Mouse (Mus musculus): ENCODE results near the gene Pgbd5. TPM values are rescaled to one million over a fixed set of nuclear protein-coding genes. Genes with fewer than 3 reads are reported as not detected.

The Pgbd5 gene
- polyA plus RNA-seq, 1 experiment from 2014 or later, result 6.1 TPM

- H3K4me1 ChIP-seq (ENCODE audit: control insufficient read depth, insufficient read depth, low read length), result peaks cover 3% of the 10 kb centered on the region; the same call in 1 of the 2 replicates
- no peak overlapping the region for H3K4me2 ChIP-seq (ENCODE audit: low read depth)
- H3K27me3 ChIP-seq (ENCODE audit: control insufficient read depth, insufficient read depth, low read length), result no peaks in the 10 kb centered on the region
- H3K9ac ChIP-seq (ENCODE audit: low read length), result no peak overlapping the region
- no peaks in the 10 kb centered on the region for H3K9me3 ChIP-seq (ENCODE audit: control insufficient read depth, low read length)
- WGBS, result 89% methylated on average over 3 of the region's 3 CpGs
- DNase-seq (ENCODE audit: low spot score) (no peak), ATAC-seq (ENCODE audit: insufficient read depth, low FRiP score, low TSS enrichment) (no peak)
- no peak overlapping the region for H3K4me3 ChIP-seq (ENCODE audit: low read depth, low read length)
- peaks cover 11% of the 10 kb centered on the region for H3K36me3 ChIP-seq (ENCODE audit: control insufficient read depth, insufficient read depth, low read length)
- H3K27ac ChIP-seq (ENCODE audit: low read depth, low read length), result no peak overlapping the region
Measured at GRCm38 (mm10) chr8:124339742-124340141, 99.7 kb downstream of the Pgbd5 start.

- ATAC-seq (ENCODE audit: insufficient read depth, low FRiP score, low TSS enrichment) (no peak), DNase-seq (ENCODE audit: low spot score) (no peak)
- 93% methylated on average over 13 of the region's 13 CpGs for WGBS
- Histone ChIP-seq H3K27ac (ENCODE audit: low read depth, low read length) (no peak overlapping the region), H3K27me3 (ENCODE audit: control insufficient read depth, insufficient read depth, low read length) (no peaks in the 10 kb centered on the region), H3K4me2 (ENCODE audit: low read depth) (no peak overlapping the region), H3K4me1 (ENCODE audit: control insufficient read depth, insufficient read depth, low read length) (peaks cover 3% of the 10 kb centered on the region; the same call in 1 of the 2 replicates), H3K36me3 (ENCODE audit: control insufficient read depth, insufficient read depth, low read length) (peaks cover 7% of the 10 kb centered on the region), H3K4me3 (ENCODE audit: low read depth, low read length) (no peak overlapping the region), H3K9ac (ENCODE audit: low read length) (no peak overlapping the region), H3K9me3 (ENCODE audit: control insufficient read depth, low read length) (no peaks in the 10 kb centered on the region)
Measured at GRCm38 (mm10) chr8:124336302-124336701, 103.2 kb downstream of the Pgbd5 start.

GRCm38 (mm10) chr8:124331706-124332105, 107.8 kb downstream of the Pgbd5 start:
- DNase-seq (ENCODE audit: low spot score) (no peak), ATAC-seq (ENCODE audit: insufficient read depth, low FRiP score, low TSS enrichment) (no peak)
- no peaks in the 10 kb centered on the region for H3K9me3 ChIP-seq (ENCODE audit: control insufficient read depth, low read length)
- H3K9ac ChIP-seq (ENCODE audit: low read length), result no peak overlapping the region
- no peak overlapping the region for H3K27ac ChIP-seq (ENCODE audit: low read depth, low read length)
- no peaks in the 10 kb centered on the region; the same call in 1 of the 2 replicates for H3K36me3 ChIP-seq (ENCODE audit: control insufficient read depth, insufficient read depth, low read length)
- no peaks in the 10 kb centered on the region for H3K4me1 ChIP-seq (ENCODE audit: control insufficient read depth, insufficient read depth, low read length)
- no peak overlapping the region for H3K4me3 ChIP-seq (ENCODE audit: low read depth, low read length)
- no peaks in the 10 kb centered on the region for H3K27me3 ChIP-seq (ENCODE audit: control insufficient read depth, insufficient read depth, low read length)
- H3K4me2 ChIP-seq (ENCODE audit: low read depth), result no peak overlapping the region
- 85% methylated on average over 11 of the region's 11 CpGs for WGBS

- ATAC-seq (ENCODE audit: insufficient read depth, low FRiP score, low TSS enrichment), result no peak
- no peak overlapping the region for H3K4me3 ChIP-seq (ENCODE audit: low read depth, low read length)
- 91% methylated on average over 3 of the region's 3 CpGs for WGBS
Measured at GRCm38 (mm10) chr8:124331094-124331493, 108.4 kb downstream of the Pgbd5 start.

GRCm38 (mm10) chr8:124330433-124330832, 109.0 kb downstream of the Pgbd5 start:
- H3K4me3 ChIP-seq (ENCODE audit: low read depth, low read length), result no peak overlapping the region
- DNase-seq (ENCODE audit: low spot score), result no peak
- no peaks in the 10 kb centered on the region for H3K27me3 ChIP-seq (ENCODE audit: control insufficient read depth, insufficient read depth, low read length)
- H3K9me3 ChIP-seq (ENCODE audit: control insufficient read depth, low read length), result no peaks in the 10 kb centered on the region
- WGBS, result 66% methylated on average over 2 of the region's 3 CpGs
- ATAC-seq (ENCODE audit: insufficient read depth, low FRiP score, low TSS enrichment), result no peak
- H3K4me2 ChIP-seq (ENCODE audit: low read depth), result no peak overlapping the region
- no peak overlapping the region for H3K27ac ChIP-seq (ENCODE audit: low read depth, low read length)
- no peaks in the 10 kb centered on the region for H3K4me1 ChIP-seq (ENCODE audit: control insufficient read depth, insufficient read depth, low read length)
- no peaks in the 10 kb centered on the region; the same call in 1 of the 2 replicates for H3K36me3 ChIP-seq (ENCODE audit: control insufficient read depth, insufficient read depth, low read length)
- no peak overlapping the region; the same call in 1 of the 2 replicates for H3K9ac ChIP-seq (ENCODE audit: low read length)

More at GRCm38 (mm10) chr8:124331094-124331493, 108.4 kb downstream of the Pgbd5 start:
- Histone ChIP-seq H3K27me3 (ENCODE audit: control insufficient read depth, insufficient read depth, low read length) (no peaks in the 10 kb centered on the region), H3K9ac (ENCODE audit: low read length) (no peak overlapping the region), H3K9me3 (ENCODE audit: control insufficient read depth, low read length) (no peaks in the 10 kb centered on the region), H3K4me1 (ENCODE audit: control insufficient read depth, insufficient read depth, low read length) (no peaks in the 10 kb centered on the region), H3K36me3 (ENCODE audit: control insufficient read depth, insufficient read depth, low read length) (no peaks in the 10 kb centered on the region; the same call in 1 of the 2 replicates), H3K27ac (ENCODE audit: low read depth, low read length) (no peak overlapping the region), H3K4me2 (ENCODE audit: low read depth) (no peak overlapping the region)
- no peak for DNase-seq (ENCODE audit: low spot score)

GRCm38 (mm10) chr8:124329690-124330089, 109.8 kb downstream of the Pgbd5 start:
- ATAC-seq (ENCODE audit: insufficient read depth, low FRiP score, low TSS enrichment), result no peak
- H3K9me3 ChIP-seq (ENCODE audit: control insufficient read depth, low read length), result no peaks in the 10 kb centered on the region
- no peak overlapping the region for H3K27ac ChIP-seq (ENCODE audit: low read depth, low read length)
- no peaks in the 10 kb centered on the region for H3K27me3 ChIP-seq (ENCODE audit: control insufficient read depth, insufficient read depth, low read length)
- no peaks in the 10 kb centered on the region for H3K4me1 ChIP-seq (ENCODE audit: control insufficient read depth, insufficient read depth, low read length)
- H3K4me2 ChIP-seq (ENCODE audit: low read depth), result no peak overlapping the region
- WGBS, result 71% methylated on average over 10 of the region's 10 CpGs
- H3K9ac ChIP-seq (ENCODE audit: low read length), result no peak overlapping the region
- peaks cover 3% of the 10 kb centered on the region; the same call in 1 of the 2 replicates for H3K36me3 ChIP-seq (ENCODE audit: control insufficient read depth, insufficient read depth, low read length)
- H3K4me3 ChIP-seq (ENCODE audit: low read depth, low read length), result no peak overlapping the region
- no peak for DNase-seq (ENCODE audit: low spot score)

- ATAC-seq (ENCODE audit: insufficient read depth, low FRiP score, low TSS enrichment), result no peak
- Histone ChIP-seq H3K4me1 (ENCODE audit: control insufficient read depth, insufficient read depth, low read length) (no peaks in the 10 kb centered on the region), H3K36me3 (ENCODE audit: control insufficient read depth, insufficient read depth, low read length) (peaks cover 5% of the 10 kb centered on the region; the same call in 1 of the 2 replicates), H3K27me3 (ENCODE audit: control insufficient read depth, insufficient read depth, low read length) (no peaks in the 10 kb centered on the region), H3K27ac (ENCODE audit: low read depth, low read length) (no peak overlapping the region), H3K9ac (ENCODE audit: low read length) (no peak overlapping the region), H3K4me3 (ENCODE audit: low read depth, low read length) (no peak overlapping the region), H3K4me2 (ENCODE audit: low read depth) (no peak overlapping the region), H3K9me3 (ENCODE audit: control insufficient read depth, low read length) (no peaks in the 10 kb centered on the region)
- WGBS, result 87% methylated on average over 7 of the region's 7 CpGs
- no peak for DNase-seq (ENCODE audit: low spot score)
Measured at GRCm38 (mm10) chr8:124328259-124328658, 111.2 kb downstream of the Pgbd5 start.

DNA sequence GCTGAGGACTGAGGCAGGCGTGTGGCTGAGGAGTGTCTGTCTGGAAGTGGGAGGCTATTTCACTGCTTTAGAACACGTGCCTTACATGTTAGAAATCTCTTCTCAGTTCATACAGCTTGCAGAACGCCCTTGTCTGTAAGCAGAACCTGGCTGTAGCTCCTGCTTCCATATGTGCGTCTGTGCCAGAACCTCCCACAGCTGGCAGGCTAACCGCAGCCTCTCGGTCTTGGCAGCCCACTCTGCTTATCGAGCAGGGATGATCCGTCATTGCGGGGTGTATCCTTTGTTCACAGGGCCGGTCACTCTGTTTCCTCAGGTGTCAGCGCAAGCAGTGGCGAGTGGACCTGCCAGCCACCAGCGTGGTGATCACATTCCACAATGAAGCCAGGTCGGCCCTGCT, 116.1 kb downstream of the Pgbd5 start:
- ATAC-seq (ENCODE audit: insufficient read depth, low FRiP score, low TSS enrichment) (no peak), DNase-seq (ENCODE audit: low spot score) (no peak)
- H3K36me3 ChIP-seq (ENCODE audit: control insufficient read depth, insufficient read depth, low read length), result peaks cover 5% of the 10 kb centered on the region; the same call in 1 of the 2 replicates
- H3K9ac ChIP-seq (ENCODE audit: low read length), result no peak overlapping the region
- WGBS, result 94% methylated on average over 14 of the region's 14 CpGs
- H3K4me2 ChIP-seq (ENCODE audit: low read depth), result no peak overlapping the region
- no peaks in the 10 kb centered on the region for H3K27me3 ChIP-seq (ENCODE audit: control insufficient read depth, insufficient read depth, low read length)
- H3K9me3 ChIP-seq (ENCODE audit: control insufficient read depth, low read length), result no peaks in the 10 kb centered on the region
- H3K4me1 ChIP-seq (ENCODE audit: control insufficient read depth, insufficient read depth, low read length), result no peaks in the 10 kb centered on the region
- no peak overlapping the region for H3K4me3 ChIP-seq (ENCODE audit: low read depth, low read length)
- H3K27ac ChIP-seq (ENCODE audit: low read depth, low read length), result no peak overlapping the region

DNA sequence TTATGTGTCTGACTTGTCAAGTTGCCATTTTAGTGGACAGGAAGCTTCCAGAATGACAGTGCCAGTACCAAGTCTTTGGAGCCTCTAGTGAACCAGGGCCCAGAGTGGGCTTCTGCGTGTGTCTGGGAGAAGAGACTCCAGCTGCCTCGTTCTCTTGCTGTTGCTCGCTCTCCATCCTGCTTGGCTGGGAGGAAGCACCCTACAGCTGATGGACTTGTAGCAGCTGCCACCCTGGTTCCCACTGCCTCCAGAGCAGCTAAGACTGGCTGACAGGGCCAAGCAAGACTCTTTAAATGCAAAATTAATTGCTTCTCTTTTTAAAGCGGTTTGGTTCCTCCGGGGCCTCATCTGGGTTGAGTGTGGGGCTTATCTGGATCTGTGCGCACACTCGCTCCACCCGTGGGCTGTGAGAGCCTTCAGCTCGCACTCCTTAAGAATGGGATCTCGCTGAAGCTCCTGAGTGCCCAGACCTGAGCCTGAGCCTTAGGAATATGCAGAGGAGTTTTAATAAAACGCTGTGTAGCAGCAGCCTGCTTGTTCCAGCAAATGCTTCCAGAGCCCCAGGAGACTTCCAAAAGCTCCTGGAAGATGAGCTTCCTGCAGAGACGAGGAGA, 118.1 kb downstream of the Pgbd5 start:
- no peaks in the 10 kb centered on the region for H3K4me1 ChIP-seq (ENCODE audit: control insufficient read depth, insufficient read depth, low read length)
- H3K9me3 ChIP-seq (ENCODE audit: control insufficient read depth, low read length), result no peaks in the 10 kb centered on the region
- 74% methylated on average over 12 of the region's 12 CpGs for WGBS
- DNase-seq (ENCODE audit: low spot score) (no peak), ATAC-seq (ENCODE audit: insufficient read depth, low FRiP score, low TSS enrichment) (no peak)
- peaks cover 5% of the 10 kb centered on the region; the same call in 1 of the 2 replicates for H3K36me3 ChIP-seq (ENCODE audit: control insufficient read depth, insufficient read depth, low read length)
- H3K4me2 ChIP-seq (ENCODE audit: low read depth), result no peak overlapping the region
- no peak overlapping the region for H3K27ac ChIP-seq (ENCODE audit: low read depth, low read length)
- no peak overlapping the region for H3K4me3 ChIP-seq (ENCODE audit: low read depth, low read length)
- H3K9ac ChIP-seq (ENCODE audit: low read length), result no peak overlapping the region
- H3K27me3 ChIP-seq (ENCODE audit: control insufficient read depth, insufficient read depth, low read length), result no peaks in the 10 kb centered on the region

Measured in neural tube, embryonic 11.5 days (tissue).